Mouse (Mus musculus) bone marrow macrophage, adult 2 months (primary cell): ENCODE measurements around the gene Rptor.

Experiments
- CTCF ChIP-seq: IDR thresholded peaks from 2 replicates; pipeline ENCODE4 v1.5.1; 2012; ENCODE audit warnings: low read depth, mild to moderate bottlenecking, low read length, moderate library complexity
- POLR2A ChIP-seq: IDR thresholded peaks from 2 replicates; pipeline ENCODE4 v1.6.1; 2012; ENCODE audit warnings: mild to moderate bottlenecking, low read depth, low read length, borderline replicate concordance

GRCm38 (mm10) chr11:119839411-119840342 lies 237.0 kb downstream of the Rptor start:
- TF ChIP-seq CTCF = no peak
- no peak for TF ChIP-seq POLR2A
